Mouse (Mus musculus) gonadal fat pad, adult 2 months (tissue): ENCODE data around the gene Tmem107. TPM values are rescaled to one million over a fixed set of nuclear protein-coding genes. Genes with fewer than 3 reads are reported as not detected.

ENCODE experiments used
- DNase-seq: peaks from one replicate; pipeline ENCODE4 v3.0.0-alpha.2; 2012; ENCODE audit warnings: low read depth
- polyA plus RNA-seq: library from polyadenylated mRNA; depleted of rRNA; stranded (reverse); fragments of >200 nt; gene quantifications from 2 replicates; pipeline ENCODE4 v1.2.3, GENCODE M21; 2012; rRNA removed

Gene Tmem107
- 33.2 and 40.1 TPM in 2 replicates for polyA plus RNA-seq

- no peak for DNase-seq
These were observed at the start of gene Tmem107 for GRCm38 (mm10) chr11:69070590-69071222. Gene Tmem107 (plus strand): TSS chr11:69070806.

- no peak for DNase-seq
These were observed 44.0 kb upstream of the Tmem107 start for GRCm38 (mm10) chr11:69026562-69026961.

- no peak for DNase-seq
These were observed 41.8 kb upstream of the Tmem107 start for GRCm38 (mm10) chr11:69028805-69029204.

GRCm38 (mm10) chr11:69033552-69033951, 37.1 kb upstream of the Tmem107 start:
- DNase-seq = no peak

GRCm38 (mm10) chr11:69034585-69034984, 36.0 kb upstream of the Tmem107 start:
- DNase-seq = no peak

- no peak for DNase-seq
These were observed 35.2 kb upstream of the Tmem107 start for GRCm38 (mm10) chr11:69035411-69035810.

GRCm38 (mm10) chr11:69035849-69036248, 34.8 kb upstream of the Tmem107 start:
- DNase-seq = no peak

GRCm38 (mm10) chr11:69036486-69037230, 33.9 kb upstream of the Tmem107 start:
- DNase-seq = no peak

- no peak for DNase-seq
These were observed 33.2 kb upstream of the Tmem107 start for GRCm38 (mm10) chr11:69037231-69038061.

- DNase-seq = no peak
These were observed 32.4 kb upstream of the Tmem107 start for GRCm38 (mm10) chr11:69038173-69038572.

- DNase-seq = no peak
These were observed 24.8 kb upstream of the Tmem107 start, which contains the start of gene Aurkb for GRCm38 (mm10) chr11:69045531-69046394. Gene Aurkb (plus strand): TSS chr11:69045647.

- DNase-seq = no peak
These were observed 24.2 kb upstream of the Tmem107 start for GRCm38 (mm10) chr11:69046395-69046774.

- no peak for DNase-seq
These were observed 23.0 kb upstream of the Tmem107 start for GRCm38 (mm10) chr11:69047592-69047991.

- DNase-seq = no peak
These were observed 22.5 kb upstream of the Tmem107 start for GRCm38 (mm10) chr11:69048151-69048550.

GRCm38 (mm10) chr11:69050748-69051147, 19.9 kb upstream of the Tmem107 start:
- DNase-seq = no peak

GRCm38 (mm10) chr11:69051771-69052170, 18.8 kb upstream of the Tmem107 start:
- no peak for DNase-seq

GRCm38 (mm10) chr11:69052824-69053421, 17.7 kb upstream of the Tmem107 start:
- DNase-seq = no peak

GRCm38 (mm10) chr11:69053848-69054247, 16.8 kb upstream of the Tmem107 start:
- no peak for DNase-seq

- no peak for DNase-seq
These were observed 12.3 kb upstream of the Tmem107 start for GRCm38 (mm10) chr11:69058265-69058664.

GRCm38 (mm10) chr11:69058729-69059356, 11.8 kb upstream of the Tmem107 start:
- DNase-seq = no peak
